Mouse (Mus musculus) lung, embryonic 14.5 days (tissue): ENCODE measurements around the gene Sh3bgrl3. TPM values are rescaled to one million over a fixed set of nuclear protein-coding genes. Genes with fewer than 3 reads are reported as not detected.
A peak's percentile ranks its signal among the peaks of the same experiment; 100 is the strongest.

Experiments
- ATAC-seq: fragments of 200-750 bp; cut with Nextera tagmentation; 2 replicates; pipeline ENCODE4 v1.8.0; 2017; ENCODE audit warnings: mild to moderate bottlenecking, moderate TSS enrichment, moderate library complexity; ENCODE audit not compliant: insufficient read depth
- DNase-seq: peaks from one replicate; pipeline ENCODE4 v3.0.0-alpha.2; 2015
- H3K27ac ChIP-seq: fragments of 300-500 bp; sonication (generic); 2 replicates; pipeline ENCODE4 v1.5.1; 2014; ENCODE audit warnings: low read depth, mild to moderate bottlenecking, moderate library complexity
- H3K27me3 ChIP-seq: fragments of 300-500 bp; sonication (generic); 2 replicates; pipeline ENCODE4 v1.6.1; 2014; ENCODE audit warnings: low read length, control low read depth; ENCODE audit not compliant: insufficient read depth
- H3K36me3 ChIP-seq: fragments of 300-500 bp; sonication (generic); 2 replicates; pipeline ENCODE4 v1.6.1; 2014; ENCODE audit warnings: control low read depth; ENCODE audit not compliant: insufficient read depth
- H3K4me1 ChIP-seq: fragments of 300-500 bp; sonication (generic); 2 replicates; pipeline ENCODE4 v1.6.1; 2014; ENCODE audit warnings: antibody characterized with exemption, control low read depth; ENCODE audit not compliant: insufficient read depth
- H3K4me2 ChIP-seq: fragments of 300-500 bp; sonication (generic); 2 replicates; pipeline ENCODE4 v1.6.1; 2014; ENCODE audit warnings: mild to moderate bottlenecking
- H3K4me3 ChIP-seq: fragments of 300-500 bp; sonication (generic); 2 replicates; pipeline ENCODE4 v1.5.1; 2014; ENCODE audit warnings: low read depth, low read length
- H3K9ac ChIP-seq: fragments of 300-500 bp; sonication (generic); 2 replicates; pipeline ENCODE4 v1.6.1; 2014
- H3K9me3 ChIP-seq: fragments of 300-500 bp; sonication (generic); 2 replicates; pipeline ENCODE4 v1.6.1; 2016; ENCODE audit warnings: low read depth, low read length, control low read depth
- CTCF ChIP-seq: IDR thresholded peaks from 2 replicates; pipeline ENCODE4 v1.5.1; 2016; ENCODE audit warnings: antibody characterized with exemption, low read depth
- WGBS: fragments of 180-500 bp; shearing (Covaris S2); extraction: QIAGEN DNeasy Blood & Tissue Kit; methylation state at CpG from one replicate; pipeline ENCODE4 v1.1.7; 2014; 5-methylcytosine and 5-hydroxymethylcytosine counted together
- polyA plus RNA-seq: library from polyadenylated mRNA; unstranded; fragments of >200 nt; fragmentation: Nextera tagmentation; extraction: Ambion mirVana; gene quantifications from 2 replicates; pipeline ENCODE4 v1.2.1, GENCODE M21; 2014

The Sh3bgrl3 gene
- polyA plus RNA-seq, 1 experiment from 2014 or later = 400 TPM

- DNase-seq (no peak), ATAC-seq (no peak)
- Histone ChIP-seq H3K36me3 (no peaks in the 10 kb centered on the region), H3K4me2 (no peak overlapping the region), H3K9ac (no peak overlapping the region), H3K4me1 (no peaks in the 10 kb centered on the region), H3K4me3 (no peak overlapping the region), H3K9me3 (no peaks in the 10 kb centered on the region), H3K27ac (no peak overlapping the region), H3K27me3 (no peaks in the 10 kb centered on the region)
- 72% methylated on average over 4 of the region's 4 CpGs for WGBS
- no peak for TF ChIP-seq CTCF
These were observed 28.3 kb downstream of the Sh3bgrl3 start for GRCm38 (mm10) chr4:134100245-134100644.

GRCm38 (mm10) chr4:134098628-134099027, 30.0 kb downstream of the Sh3bgrl3 start:
- H3K4me2 ChIP-seq = no peak overlapping the region
- ATAC-seq (no peak), DNase-seq (peak; percentile 26)
- no peak overlapping the region for H3K4me3 ChIP-seq
- H3K27me3 ChIP-seq = no peaks in the 10 kb centered on the region
- H3K36me3 ChIP-seq = no peaks in the 10 kb centered on the region
- no peaks in the 10 kb centered on the region for H3K9me3 ChIP-seq
- no peak overlapping the region for H3K9ac ChIP-seq
- no peak for TF ChIP-seq CTCF
- no peaks in the 10 kb centered on the region for H3K4me1 ChIP-seq
- H3K27ac ChIP-seq = no peak overlapping the region
- WGBS = 34% methylated on average over 8 of the region's 8 CpGs

- no peak for DNase-seq
- WGBS = 64% methylated on average over 5 of the region's 5 CpGs
- H3K4me2 ChIP-seq = no peak overlapping the region
- no peaks in the 10 kb centered on the region for H3K36me3 ChIP-seq
- no peak overlapping the region for H3K4me3 ChIP-seq
- no peaks in the 10 kb centered on the region for H3K4me1 ChIP-seq
- H3K27me3 ChIP-seq = no peaks in the 10 kb centered on the region
- H3K27ac ChIP-seq = no peak overlapping the region
- no peaks in the 10 kb centered on the region for H3K9me3 ChIP-seq
- ATAC-seq = no peak
- TF ChIP-seq CTCF = no peak
- H3K9ac ChIP-seq = no peak overlapping the region
These were observed 31.5 kb downstream of the Sh3bgrl3 start for GRCm38 (mm10) chr4:134097015-134097608.

GRCm38 (mm10) chr4:134096120-134096519, 32.5 kb downstream of the Sh3bgrl3 start:
- no peak overlapping the region for H3K27ac ChIP-seq
- no peaks in the 10 kb centered on the region for H3K36me3 ChIP-seq
- no peak overlapping the region for H3K4me2 ChIP-seq
- TF ChIP-seq CTCF = no peak
- DNase-seq (no peak), ATAC-seq (no peak)
- no peak overlapping the region for H3K4me3 ChIP-seq
- H3K4me1 ChIP-seq = no peaks in the 10 kb centered on the region
- no peaks in the 10 kb centered on the region for H3K9me3 ChIP-seq
- no peaks in the 10 kb centered on the region for H3K27me3 ChIP-seq
- H3K9ac ChIP-seq = no peak overlapping the region
- WGBS = 80% methylated on average over 3 of the region's 3 CpGs

- 43% methylated on average over 3 of the region's 3 CpGs for WGBS
- Histone ChIP-seq H3K27ac (no peak within 1 kb of the TSS), H3K27me3 (no peaks in the 10 kb centered on the region), H3K4me3 (no peak within 1 kb of the TSS), H3K9ac (no peak within 1 kb of the TSS), H3K36me3 (no peaks in the 10 kb centered on the region), H3K9me3 (no peaks in the 10 kb centered on the region), H3K4me1 (no peaks in the 10 kb centered on the region), H3K4me2 (no peak within 1 kb of the TSS)
- TF ChIP-seq CTCF = no peak
- no peak for ATAC-seq
- no peak for DNase-seq
These were observed 33.6 kb downstream of the Sh3bgrl3 start, which contains the start of gene Cd52 for GRCm38 (mm10) chr4:134094923-134095547. Cd52 (minus strand) TSS chr4:134095082.

GRCm38 (mm10) chr4:134094004-134094564, 34.5 kb downstream of the Sh3bgrl3 start:
- no peaks in the 10 kb centered on the region for H3K9me3 ChIP-seq
- no peaks in the 10 kb centered on the region for H3K36me3 ChIP-seq
- TF ChIP-seq CTCF = no peak
- no peaks in the 10 kb centered on the region for H3K4me1 ChIP-seq
- 82% methylated on average over 7 of the region's 7 CpGs for WGBS
- H3K9ac ChIP-seq = no peak overlapping the region
- H3K27ac ChIP-seq = no peak overlapping the region
- no peak overlapping the region for H3K4me2 ChIP-seq
- no peak for DNase-seq
- H3K27me3 ChIP-seq = no peaks in the 10 kb centered on the region
- ATAC-seq = no peak
- H3K4me3 ChIP-seq = no peak overlapping the region
